Mouse (Mus musculus): Measurements from ENCODE around the gene Olfr49. TPM values are rescaled to one million over a fixed set of nuclear protein-coding genes. Genes with fewer than 3 reads are reported as not detected.

Olfr49 gene
- total RNA-seq (2021), result not detected

DNA sequence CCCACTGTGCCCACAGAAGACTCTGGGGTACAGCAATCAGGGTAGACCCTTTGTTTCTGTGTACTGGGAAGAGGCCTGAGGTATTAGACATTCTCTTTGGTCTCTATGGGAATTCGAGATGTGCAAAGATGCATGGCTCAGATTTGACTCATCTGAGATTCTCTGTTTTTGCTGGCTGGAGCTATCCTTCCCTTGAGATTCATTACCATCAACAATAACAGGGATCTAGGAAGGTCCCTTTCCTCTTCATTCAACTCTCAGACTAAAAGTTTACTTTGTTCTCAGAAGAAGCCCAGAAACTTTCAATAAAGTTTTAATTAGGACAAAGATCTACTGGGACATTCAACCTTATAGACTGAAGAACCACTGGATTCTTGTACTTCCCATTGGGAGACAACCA, at the start of gene Olfr49:
Olfr49 (minus strand) TSS at position 101 of the 400 bp plus-strand sequence.
- intact Hi-C loops (cut with DNase I), result no loop called here

DNA sequence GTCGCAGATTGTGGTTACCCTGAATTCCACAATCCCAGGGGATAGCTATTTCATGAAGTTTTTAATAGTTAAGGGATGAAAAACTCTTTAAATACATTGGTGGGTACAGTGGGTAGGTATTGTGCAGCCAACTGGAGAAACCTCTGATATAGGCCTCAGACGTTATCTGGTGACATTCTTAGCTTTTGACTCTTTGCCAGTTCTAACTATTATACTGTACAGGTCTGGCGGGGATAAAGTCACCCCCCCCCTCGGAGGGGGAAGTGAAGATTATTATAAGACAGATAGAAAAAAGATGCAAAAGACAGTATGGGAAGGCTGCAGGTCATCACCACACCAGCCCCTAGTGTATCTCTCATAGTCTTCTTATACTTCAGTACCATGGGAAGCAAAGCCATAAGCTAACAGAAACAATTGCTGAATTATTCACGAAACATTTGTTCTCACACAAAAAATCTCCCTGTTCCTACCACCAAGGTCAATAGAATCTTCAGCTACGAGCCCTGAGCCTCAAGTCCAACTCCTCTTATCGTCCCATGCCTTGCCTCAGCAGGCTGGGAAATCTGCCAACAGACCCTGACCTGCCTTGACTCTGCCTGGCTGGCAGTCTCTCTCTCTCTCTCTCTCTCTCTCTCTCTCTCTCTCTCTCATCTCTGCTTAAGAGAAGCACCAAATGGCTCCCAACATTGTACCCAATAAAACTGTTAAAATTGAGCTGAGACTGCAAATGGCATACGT, 48.9 kb upstream of the Olfr49 start:
- intact Hi-C loops (cut with DNase I), result no loop called here
- DNase-seq (ENCODE audit: low spot score in 2 of 2), result no peak

More for the DNA sequence above, at the start of gene Olfr49:
- DNase-seq (ENCODE audit: low spot score in 2 of 2), result no peak

DNA sequence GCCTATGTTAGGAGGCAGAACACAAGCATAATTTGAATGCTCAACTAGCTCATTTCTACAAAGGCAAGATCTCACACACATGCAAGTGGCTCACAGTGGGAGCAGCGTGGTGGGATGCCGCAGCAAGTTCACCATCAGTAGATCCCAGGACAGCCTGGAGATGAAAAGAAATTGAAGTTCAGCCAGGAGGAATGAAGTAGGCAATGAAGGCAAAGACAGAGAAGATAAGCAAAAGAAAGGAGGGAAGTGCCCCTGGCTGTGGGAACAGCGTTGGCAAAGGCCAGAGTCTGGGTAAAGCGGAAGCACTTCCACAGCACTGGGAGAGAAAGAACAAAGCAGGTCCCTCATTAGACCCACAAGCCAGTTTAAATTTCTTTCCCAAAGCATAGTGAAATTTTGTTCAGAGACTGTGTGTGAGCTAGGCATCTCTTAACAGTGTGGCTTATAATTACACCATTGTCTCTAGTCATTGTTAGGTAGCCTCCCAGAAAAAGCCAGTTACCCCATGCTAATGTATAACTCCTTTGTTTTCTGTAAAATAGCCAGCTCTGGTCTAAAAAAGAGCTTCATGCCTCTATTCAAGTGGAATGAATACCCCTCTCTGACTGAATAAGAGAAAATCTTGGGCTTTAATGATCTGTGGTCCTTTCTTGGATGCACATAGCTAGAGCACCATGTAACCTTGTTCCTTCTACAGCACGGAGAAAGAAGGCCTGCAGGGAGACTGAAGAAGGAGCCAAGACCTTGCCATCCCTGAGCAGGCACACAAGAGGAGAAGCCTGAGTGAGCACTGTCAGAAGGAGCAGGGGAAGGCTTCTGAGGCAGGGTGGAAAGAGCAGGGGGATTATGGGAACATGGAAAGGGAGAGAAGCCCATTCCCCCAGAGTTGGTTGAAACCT, 47.7 kb upstream of the Olfr49 start:
- no peak for DNase-seq (ENCODE audit: low spot score in 2 of 2)
- intact Hi-C loops (cut with DNase I), result no loop called here

DNA sequence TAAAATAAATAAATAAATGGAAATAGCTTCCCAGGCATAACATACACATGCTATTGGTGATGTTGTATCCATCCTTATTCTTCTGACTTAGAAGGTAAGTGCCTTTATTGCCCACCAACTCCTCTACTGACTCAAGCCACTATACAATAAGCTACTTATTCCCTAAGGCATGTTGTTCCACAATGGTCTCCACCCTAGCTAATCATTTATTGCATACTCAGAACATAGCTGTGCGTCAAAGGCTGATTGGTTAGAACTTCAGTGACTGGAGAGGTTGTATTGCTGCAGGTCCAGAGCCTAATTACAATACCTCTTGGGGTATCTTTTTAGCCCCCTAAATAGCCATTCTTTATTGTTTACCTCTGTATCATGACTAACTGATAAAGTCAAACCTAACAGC, 46.4 kb upstream of the Olfr49 start:
- intact Hi-C loops (cut with DNase I), result no loop called here

DNA sequence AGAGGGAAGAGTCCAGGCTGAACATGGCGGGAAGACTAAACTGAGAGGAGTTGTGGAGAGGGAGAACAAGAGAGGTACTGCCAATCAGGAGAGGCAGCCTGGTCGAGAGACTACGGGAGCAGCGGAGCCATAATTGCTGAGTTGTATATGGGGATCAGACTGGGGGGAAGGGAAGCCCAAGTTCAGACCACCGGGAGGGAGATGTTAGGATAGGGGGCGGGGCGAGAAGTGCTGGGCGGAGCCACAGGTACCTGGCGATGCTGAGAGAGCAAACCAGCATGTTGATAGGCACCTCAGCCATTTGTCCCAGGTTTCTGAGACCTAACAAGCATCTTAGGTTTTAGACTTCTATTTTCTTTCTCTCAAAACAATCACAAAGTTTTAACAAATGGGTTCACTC, 44.5 kb upstream of the Olfr49 start:
- intact Hi-C loops (cut with DNase I), result no loop called here
- no peak for DNase-seq (ENCODE audit: low spot score in 2 of 2)

More for the DNA sequence above, 46.4 kb upstream of the Olfr49 start:
- no peak for DNase-seq (ENCODE audit: low spot score in 2 of 2)

DNA sequence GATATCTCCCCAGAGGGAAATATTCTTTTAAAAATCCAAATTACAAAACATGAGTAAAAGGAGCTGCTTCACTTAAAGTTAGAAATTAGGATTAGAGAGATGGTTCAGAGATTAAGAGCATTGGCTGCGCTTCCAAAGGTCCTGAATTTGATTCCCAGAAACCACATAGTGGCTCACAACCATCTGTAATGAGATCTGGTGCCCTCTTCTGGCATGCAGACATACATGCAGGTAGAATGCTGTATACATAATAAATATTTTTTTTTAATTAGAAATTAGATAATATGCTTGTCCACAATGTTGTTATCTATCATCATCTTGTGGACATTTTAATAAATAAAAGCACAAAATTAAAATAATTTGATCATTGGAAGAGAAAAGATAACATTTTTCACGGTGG, 43.8 kb upstream of the Olfr49 start:
- intact Hi-C loops (cut with DNase I), result no loop called here
- DNase-seq (ENCODE audit: low spot score in 2 of 2), result no peak

DNA sequence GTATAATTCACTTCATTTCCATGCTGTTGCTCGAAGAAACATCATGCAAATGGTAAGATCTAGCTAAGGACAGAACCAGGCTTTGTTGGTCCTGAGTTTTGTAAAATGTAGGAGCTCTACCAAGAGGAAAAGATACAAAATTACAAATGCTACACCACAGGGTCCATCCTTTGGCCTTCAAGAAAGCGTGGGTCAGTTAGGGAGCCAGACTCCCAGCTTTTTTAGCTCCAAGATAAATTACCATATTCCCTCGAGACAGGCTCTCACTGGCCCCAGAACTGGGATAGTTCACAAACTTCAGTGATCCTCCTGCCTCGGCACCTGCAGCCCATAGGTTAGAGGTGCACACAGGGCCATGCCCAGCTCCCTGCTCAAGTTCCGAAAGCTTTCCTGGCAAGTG, 39.7 kb upstream of the Olfr49 start:
- DNase-seq (ENCODE audit: low spot score in 2 of 2), result no peak
- intact Hi-C loops (cut with DNase I), result no loop called here

DNA sequence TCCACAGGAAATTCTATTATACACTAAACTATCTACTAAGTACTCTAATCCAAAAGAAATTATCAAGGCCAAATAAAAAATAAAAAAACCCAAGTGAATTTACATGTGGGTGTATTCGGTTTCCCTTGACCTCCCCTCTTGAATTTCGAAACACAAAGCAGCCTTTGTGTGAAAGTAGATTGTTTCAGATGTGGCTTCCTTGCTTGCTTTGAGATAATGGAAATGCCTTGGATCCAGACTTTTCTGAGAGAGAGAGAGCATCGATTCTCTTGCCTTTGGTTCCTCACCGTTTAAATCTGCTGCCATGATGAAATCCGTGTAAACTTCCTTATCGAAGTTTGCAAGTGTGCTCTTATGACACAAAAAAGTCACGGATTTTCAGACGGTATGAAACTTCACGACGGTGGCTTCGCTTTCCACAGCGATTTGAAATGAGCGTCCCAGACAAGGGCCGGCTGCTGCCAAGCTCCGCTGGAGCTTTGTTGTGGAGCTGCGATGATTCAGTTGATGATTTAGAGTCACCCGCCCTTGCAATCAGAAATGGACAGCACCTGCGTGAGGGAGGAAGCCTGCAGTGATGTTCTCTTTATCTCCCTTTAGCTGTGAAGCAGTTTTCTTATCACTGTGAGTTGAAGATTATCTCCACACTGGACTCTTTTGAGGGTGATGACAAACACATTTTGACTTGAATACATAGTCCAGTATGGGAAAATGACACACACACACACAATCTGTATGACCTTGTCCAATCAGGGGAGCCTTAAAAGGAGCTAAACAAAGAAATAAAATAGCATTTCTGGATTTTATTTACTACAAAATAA, 37.0 kb upstream of the Olfr49 start:
- intact Hi-C loops (cut with DNase I), result no loop called here
- no peak for DNase-seq (ENCODE audit: low spot score in 2 of 2)

DNA sequence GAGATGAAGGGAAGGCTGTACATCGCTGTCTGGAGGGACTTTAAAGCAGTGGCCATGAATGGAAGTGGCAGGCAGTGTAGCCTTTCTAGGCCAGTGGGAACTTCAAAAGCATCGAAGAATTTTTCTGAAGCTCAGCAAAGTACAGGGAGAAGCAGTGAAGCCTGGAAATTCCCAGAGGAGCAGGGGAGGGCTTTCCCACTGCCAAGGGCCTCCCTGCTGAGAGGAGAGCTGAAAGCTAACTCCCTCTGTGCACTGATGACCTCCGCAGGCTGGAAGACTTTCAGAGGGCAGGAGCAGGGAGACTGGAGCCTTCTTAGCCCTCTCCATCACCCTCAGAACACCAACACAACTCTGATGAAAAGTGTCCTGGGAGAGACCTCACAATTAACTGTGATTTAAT, 27.0 kb upstream of the Olfr49 start:
- DNase-seq (ENCODE audit: low spot score in 2 of 2), result no peak
- intact Hi-C loops (cut with DNase I), result no loop called here

DNA sequence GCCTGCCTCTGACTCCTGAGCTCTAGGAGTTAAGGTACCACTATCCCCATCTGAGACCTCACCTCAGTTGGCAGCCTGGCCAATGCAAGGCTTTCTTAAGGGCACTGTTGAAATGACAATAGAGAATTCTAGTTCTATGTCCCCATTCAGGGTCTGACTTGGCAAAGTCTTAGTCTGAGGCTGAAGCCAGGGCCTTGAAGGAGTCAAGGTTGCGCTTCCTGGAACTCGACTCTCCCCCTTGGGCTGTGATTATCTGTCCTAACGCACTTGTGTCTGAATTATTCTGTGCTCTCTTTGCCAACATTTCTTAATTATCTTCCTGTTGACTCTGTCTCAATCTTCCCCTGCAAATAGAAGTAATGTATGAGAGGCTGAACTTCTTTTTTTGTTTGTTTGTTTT, 15.9 kb upstream of the Olfr49 start:
- no peak for DNase-seq (ENCODE audit: low spot score in 2 of 2)
- intact Hi-C loops (cut with DNase I), result no loop called here

DNA sequence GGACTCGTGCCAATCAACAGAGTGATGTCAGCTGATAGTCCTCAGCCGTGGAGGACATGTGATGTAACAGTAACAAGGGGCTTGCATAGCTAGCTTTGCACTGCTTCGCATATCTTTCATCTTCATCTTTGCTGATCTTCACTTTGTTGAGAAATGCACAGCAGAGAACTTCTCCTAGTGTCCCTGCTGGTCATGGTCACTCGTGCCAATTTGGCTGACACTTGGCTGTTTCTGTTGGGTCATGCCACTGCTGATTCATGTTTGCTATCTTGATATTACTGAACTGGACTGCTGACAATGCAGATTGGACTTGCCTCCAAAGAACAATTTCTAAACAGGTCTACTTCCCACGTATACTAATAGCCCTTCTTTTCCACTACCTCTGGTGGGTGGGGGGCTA, 15.4 kb upstream of the Olfr49 start:
- intact Hi-C loops (cut with DNase I), result no loop called here

DNA sequence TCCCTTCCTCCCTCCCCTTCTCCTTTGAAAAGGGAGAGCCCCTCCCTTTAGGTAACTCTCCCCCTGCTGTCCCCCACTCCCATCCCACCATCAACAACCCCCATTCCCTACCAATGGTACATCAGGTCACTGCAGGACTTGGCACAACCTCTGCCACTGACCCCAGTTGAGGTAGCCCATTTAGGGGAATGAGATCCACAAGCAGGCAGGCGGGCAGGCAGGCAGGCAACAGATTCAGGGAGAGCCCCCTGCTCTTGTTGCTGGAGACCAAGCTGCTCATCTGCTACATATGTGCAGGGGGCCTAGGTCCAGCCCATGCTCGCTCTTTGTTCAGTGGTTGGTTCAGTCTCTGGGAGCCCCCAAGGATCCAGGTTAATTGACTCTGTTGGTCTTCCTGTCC, 8.3 kb downstream of the Olfr49 start:
- intact Hi-C loops (cut with DNase I), result no loop called here
- no peak for DNase-seq (ENCODE audit: low spot score in 2 of 2)

More for the DNA sequence above, 15.4 kb upstream of the Olfr49 start:
- no peak for DNase-seq (ENCODE audit: low spot score in 2 of 2)

DNA sequence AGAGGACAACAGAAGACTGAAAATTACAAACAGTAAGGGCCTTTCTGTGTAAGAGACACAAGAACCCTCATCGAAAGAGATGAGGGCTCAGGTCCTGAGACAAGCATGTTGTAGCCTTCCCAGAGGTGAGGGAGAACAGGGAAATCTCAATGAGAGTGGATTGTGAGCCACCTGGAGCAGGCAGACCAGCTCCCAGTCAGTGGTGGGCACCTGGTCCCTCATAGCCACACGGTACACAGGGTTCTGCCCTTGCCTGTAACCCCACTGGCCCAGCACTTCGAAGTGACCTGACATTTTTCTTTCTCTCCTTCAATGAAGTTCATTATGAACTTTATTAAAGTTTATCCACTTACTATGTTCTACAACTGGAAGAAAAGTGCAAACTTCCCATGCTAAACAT, 12.0 kb downstream of the Olfr49 start:
- no peak for DNase-seq (ENCODE audit: low spot score in 2 of 2)
- intact Hi-C loops (cut with DNase I), result no loop called here

DNA sequence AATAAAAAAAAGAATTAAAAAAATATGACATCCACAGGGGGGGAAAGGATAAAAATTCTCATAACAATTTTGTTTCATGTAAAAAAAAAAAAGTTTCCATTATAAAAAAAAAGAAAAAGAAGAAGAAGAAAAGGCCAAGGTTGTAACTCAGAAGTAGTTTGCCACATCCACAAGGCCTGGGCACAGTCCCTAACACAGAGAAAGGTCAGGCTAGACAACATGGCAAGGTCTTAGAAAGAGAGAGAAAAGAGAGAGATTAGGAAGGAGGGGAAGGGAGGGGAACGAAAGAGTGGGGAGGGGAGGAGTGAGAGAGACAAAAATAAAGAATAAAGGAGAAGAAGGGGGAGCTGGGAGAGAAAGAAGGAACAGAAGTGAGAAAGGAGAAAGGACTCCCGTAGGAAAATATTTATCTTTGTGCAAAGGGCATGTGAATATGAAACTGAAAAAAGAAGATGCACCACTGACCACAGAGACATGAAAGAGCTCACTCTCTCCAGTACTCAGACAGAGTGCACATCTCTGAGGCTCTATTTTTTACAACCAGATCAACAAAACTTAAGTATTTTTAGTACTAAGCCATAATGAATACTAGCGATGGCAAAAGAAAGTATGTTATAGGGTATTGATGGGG, 12.6 kb downstream of the Olfr49 start:
- intact Hi-C loops (cut with DNase I), result no loop called here
- DNase-seq (ENCODE audit: low spot score in 2 of 2), result no peak

DNA sequence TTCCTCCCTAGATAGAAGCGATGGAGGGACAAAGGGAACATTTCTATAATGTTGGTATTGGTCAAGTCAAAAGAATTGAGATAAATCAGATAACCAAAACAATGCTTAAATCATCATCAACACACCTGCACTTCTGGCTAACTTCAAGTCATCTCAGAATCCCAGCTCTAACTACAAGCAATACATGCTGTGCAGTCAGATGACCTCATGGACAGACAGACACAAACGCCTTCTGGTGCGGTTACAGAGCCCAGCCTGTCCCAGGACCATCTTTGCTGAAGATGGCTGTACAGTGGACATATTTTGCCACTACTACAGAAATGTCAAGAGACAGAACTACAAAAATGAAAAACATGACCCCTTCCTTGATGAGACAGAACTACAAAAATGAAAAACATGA, 14.3 kb downstream of the Olfr49 start:
- intact Hi-C loops (cut with DNase I), result no loop called here
- no peak for DNase-seq (ENCODE audit: low spot score in 2 of 2)

DNA sequence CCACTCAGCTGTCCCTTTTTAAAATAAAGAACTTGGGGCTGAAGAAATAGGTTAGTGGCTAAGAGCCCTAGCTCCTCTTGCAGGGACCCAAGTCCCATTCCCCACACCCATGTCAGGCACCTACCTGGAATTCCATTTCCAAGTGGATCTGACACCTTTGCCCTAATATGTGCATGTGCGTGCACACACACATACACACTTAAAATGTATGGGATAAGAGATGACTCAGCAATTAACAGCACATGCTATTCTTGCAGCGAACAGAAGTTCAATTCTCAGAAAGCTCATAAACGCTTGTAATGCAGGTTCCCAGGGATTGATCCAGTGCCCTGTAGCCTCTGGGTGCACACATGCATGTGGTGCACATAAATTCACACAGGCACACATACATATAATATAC, 15.2 kb downstream of the Olfr49 start:
- no peak for DNase-seq (ENCODE audit: low spot score in 2 of 2)
- intact Hi-C loops (cut with DNase I), result no loop called here

DNA sequence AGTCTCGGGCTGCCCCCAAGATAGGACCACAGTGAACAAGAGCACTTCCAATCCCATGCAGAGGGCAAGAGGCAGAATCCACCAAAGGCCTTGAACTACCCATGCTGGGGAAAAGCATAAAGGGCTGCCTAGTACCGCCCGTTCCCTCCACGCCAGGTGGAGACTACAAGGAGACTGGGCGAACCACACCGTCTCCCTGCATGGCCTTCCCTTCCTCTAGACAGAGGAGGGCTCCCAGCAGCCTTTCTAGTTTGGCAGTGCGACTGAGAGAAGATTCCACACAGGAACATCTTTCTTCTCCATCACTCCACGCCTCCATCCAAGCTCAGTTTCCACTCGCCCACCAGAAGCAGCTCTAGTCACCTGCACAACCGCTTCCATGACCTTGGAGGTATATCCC, 16.8 kb downstream of the Olfr49 start:
- DNase-seq (ENCODE audit: low spot score in 2 of 2), result no peak
- intact Hi-C loops (cut with DNase I), result no loop called here

DNA sequence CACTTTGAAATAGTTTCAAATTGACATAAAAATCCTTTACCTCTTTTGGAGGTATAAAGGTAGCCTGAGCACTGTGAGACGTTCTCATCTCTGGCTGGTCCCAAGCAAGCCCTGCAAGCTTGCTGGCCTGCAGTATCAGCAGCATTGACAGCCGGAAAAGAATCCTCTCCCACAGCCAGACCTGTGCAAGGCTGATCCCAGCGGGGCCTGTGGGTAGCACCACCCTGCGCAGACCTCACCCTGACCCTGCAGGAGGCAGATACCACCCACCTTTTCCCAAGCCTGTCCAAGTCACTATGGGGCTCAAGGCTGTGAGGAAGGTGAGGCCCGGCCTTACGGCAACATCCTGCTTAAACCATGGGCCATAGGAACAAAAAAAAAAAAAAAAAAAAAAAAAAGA, 18.8 kb downstream of the Olfr49 start:
- DNase-seq (ENCODE audit: low spot score in 2 of 2), result no peak
- intact Hi-C loops (cut with DNase I), result no loop called here

DNA sequence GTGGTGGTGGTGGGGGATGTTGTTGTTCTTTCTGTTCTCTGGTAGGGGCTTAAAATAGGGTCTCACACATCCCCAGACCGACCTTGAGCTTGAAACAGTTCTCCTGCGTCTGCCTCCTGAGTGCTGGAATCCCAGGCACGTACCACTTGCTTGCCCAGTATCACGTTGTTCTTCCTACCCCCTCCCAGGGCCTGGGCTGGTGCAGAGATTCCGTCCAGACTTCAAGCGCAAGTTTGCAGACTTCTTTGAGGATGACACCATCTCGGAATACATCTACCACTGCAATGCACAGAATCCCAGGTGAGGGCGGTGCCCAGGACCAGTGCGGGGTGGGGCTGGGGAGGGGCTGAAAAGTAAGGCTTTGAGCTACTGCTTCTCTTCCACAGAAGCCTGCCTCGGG, 19.6 kb downstream of the Olfr49 start:
- no peak for DNase-seq (ENCODE audit: low spot score in 2 of 2)
- intact Hi-C loops (cut with DNase I), result no loop called here

DNA sequence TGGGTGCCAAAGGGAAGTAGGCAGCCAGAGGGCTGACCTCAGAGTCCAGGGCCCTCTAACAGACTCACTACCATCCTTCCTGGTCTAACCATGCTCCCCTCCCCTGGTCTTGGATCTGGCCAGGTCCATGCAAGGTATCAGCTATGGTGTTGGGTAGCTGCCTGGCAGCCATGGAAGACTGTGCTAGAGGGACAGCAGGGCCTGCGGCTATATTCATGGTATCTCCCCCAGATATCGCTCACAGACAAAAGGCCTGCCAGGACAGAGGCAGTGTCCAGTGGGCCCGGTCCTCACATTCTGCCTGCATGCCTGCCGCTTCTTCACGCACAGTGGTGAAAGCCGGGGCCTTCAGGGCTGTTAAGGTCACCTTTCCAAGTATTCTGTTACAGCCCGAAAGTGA, 20.5 kb downstream of the Olfr49 start:
- intact Hi-C loops (cut with DNase I), result no loop called here
- no peak for DNase-seq (ENCODE audit: low spot score in 2 of 2)

Data from left cerebral cortex, postnatal 36 days (tissue).